Comparison of ENCODE assay signal across 17 mouse cellular contexts in genomic region chr13:98687931-98688330, GRCm38 (mm10). TPM values are rescaled to one million over a fixed set of nuclear protein-coding genes. Genes with fewer than 3 reads are reported as not detected.
DNase-seq lines count a peak whose midpoint lies in the region; ATAC-seq lines count a peak whose summit lies in the region.
"Had no signal": no experiment of that assay in that cellular context is flagged by ENCODE, and none has a peak within 500 bp of the region (broad histone marks: within the 10 kb centered on the region; RNA-seq: fewer than 3 reads in every experiment).

No protein-coding gene starts in this region.

- H3K4me3 ChIP-seq in hindbrain, embryonic 16.5 days (ENCODE audit: low read length), result no peak overlapping the region
- no peak overlapping the region for H3K4me3 ChIP-seq in midbrain, embryonic 16.5 days (ENCODE audit: low read depth, low read length)
- H3K4me3 ChIP-seq: embryonic facial prominence, embryonic 12.5 days; heart, adult 2 months had no signal

- DNase-seq in frontal cortex, postnatal 36 days (ENCODE audit: low spot score in 2 of 2), result peak; percentile 31
- DNase-seq in frontal cortex, postnatal 10 days (ENCODE audit: low spot score in 2 of 2), result no peak
- peak; percentile 70 for DNase-seq in brain, adult 2 months (ENCODE audit: low read depth, low spot score)
- no peak for DNase-seq in Muller cell, postnatal 12 days (ENCODE audit: inconsistent ontology term)
- DNase-seq in urinary bladder, adult 2 months (ENCODE audit: low spot score), result no peak
- no peak for DNase-seq in natural killer cell, adult 2 months (ENCODE audit: low spot score in 2 of 2)
- DNase-seq: adrenal gland, adult 2 months; cerebellum, adult 18-20 months had no signal

- H3K36me3 ChIP-seq in hindbrain, embryonic 16.5 days (ENCODE audit: control insufficient read depth, insufficient read depth, low read length), result no peaks in the 10 kb centered on the region
- no peaks in the 10 kb centered on the region for H3K36me3 ChIP-seq in midbrain, embryonic 16.5 days (ENCODE audit: control insufficient read depth, insufficient read depth, low read length)
- H3K36me3 ChIP-seq: embryonic facial prominence, embryonic 12.5 days had no signal

- WGBS in hindbrain, embryonic 16.5 days, result 36% methylated on average over 9 of the region's 9 CpGs
- 32% methylated on average over 9 of the region's 9 CpGs for WGBS in midbrain, embryonic 16.5 days

- H3K9ac ChIP-seq in hindbrain, embryonic 16.5 days (ENCODE audit: low read depth, low read length), result no peak overlapping the region
- H3K9ac ChIP-seq in midbrain, embryonic 16.5 days (ENCODE audit: low read depth, low read length), result no peak overlapping the region
- H3K9ac ChIP-seq: embryonic facial prominence, embryonic 12.5 days had no signal

- ATAC-seq in hindbrain, embryonic 16.5 days, result peak; percentile 68
- peak; percentile 66; the same call in 1 of the 2 replicates for ATAC-seq in midbrain, embryonic 16.5 days
- ATAC-seq: forebrain, embryonic 16.5 days had no signal

- H3K4me2 ChIP-seq in hindbrain, embryonic 16.5 days (ENCODE audit: low read length), result no peak overlapping the region
- no peak overlapping the region for H3K4me2 ChIP-seq in midbrain, embryonic 16.5 days (ENCODE audit: low read length)
- H3K4me2 ChIP-seq: embryonic facial prominence, embryonic 12.5 days had no signal

- H3K27me3 ChIP-seq in hindbrain, embryonic 16.5 days (replicated peaks; ENCODE audit: control insufficient read depth, insufficient read depth, low read length), result no peaks in the 10 kb centered on the region
- H3K27me3 ChIP-seq in midbrain, embryonic 16.5 days (ENCODE audit: control insufficient read depth, insufficient read depth, low read depth, low read length), result no peaks in the 10 kb centered on the region

- H3K27ac ChIP-seq in hindbrain, embryonic 16.5 days (ENCODE audit: low read depth, low read length), result no peak overlapping the region
- no peak overlapping the region for H3K27ac ChIP-seq in midbrain, embryonic 16.5 days (ENCODE audit: low read length)
- H3K27ac ChIP-seq: embryonic facial prominence, embryonic 12.5 days; heart, adult 2 months had no signal

- no peaks in the 10 kb centered on the region for H3K9me3 ChIP-seq in hindbrain, embryonic 16.5 days (ENCODE audit: control insufficient read depth, low read length)
- H3K9me3 ChIP-seq in midbrain, embryonic 16.5 days (replicated peaks; ENCODE audit: control insufficient read depth, low read length, poor library complexity, severe bottlenecking), result no peaks in the 10 kb centered on the region
- H3K9me3 ChIP-seq: embryonic facial prominence, embryonic 12.5 days had no signal

- peaks cover 2% of the 10 kb centered on the region; the same call in 1 of the 2 replicates for H3K4me1 ChIP-seq in hindbrain, embryonic 16.5 days (ENCODE audit: control insufficient read depth, insufficient read depth, low read depth, low read length)
- H3K4me1 ChIP-seq in midbrain, embryonic 16.5 days (ENCODE audit: control insufficient read depth, insufficient read depth, low read length), result peaks cover 2% of the 10 kb centered on the region; the same call in 1 of the 2 replicates
- H3K4me1 ChIP-seq: embryonic facial prominence, embryonic 12.5 days had no signal

RNA-seq across cellular contexts. Expression of gene Tmem171, which starts 6.7 kb away (rescaled TPM):
- polyA plus RNA-seq in hindbrain, embryonic 16.5 days (2015; fragmentation: Nextera tagmentation; extraction: Ambion mirVana), result 0.26 TPM in 1 of 2 replicates, not detected in the other
- polyA plus RNA-seq in midbrain, embryonic 16.5 days (2015; fragmentation: Nextera tagmentation; extraction: Ambion mirVana), result not detected in 2 replicates
- polyA plus RNA-seq in urinary bladder, adult 2 months (2012; rRNA removed), result 0.10 and 0.14 TPM in 2 replicates
- polyA plus RNA-seq: embryonic facial prominence, embryonic 12.5 days; forebrain, embryonic 16.5 days had no signal

RNA-seq across cellular contexts. Expression of gene Tmem174, which starts 50.7 kb away (rescaled TPM):
- polyA plus RNA-seq in hindbrain, embryonic 16.5 days (2015; fragmentation: Nextera tagmentation; extraction: Ambion mirVana), result 0.06 TPM in 1 of 2 replicates, not detected in the other
- not detected in 2 replicates for polyA plus RNA-seq in midbrain, embryonic 16.5 days (2015; fragmentation: Nextera tagmentation; extraction: Ambion mirVana)
- 0.03 TPM in 1 of 2 replicates, not detected in the other for polyA plus RNA-seq in urinary bladder, adult 2 months (2012; rRNA removed)
- polyA plus RNA-seq: adrenal gland, adult 2 months; C2C12; embryonic facial prominence, embryonic 12.5 days; forebrain, embryonic 16.5 days; heart, adult 2 months; limb, embryonic 14.5 days; lung, embryonic 16.5 days; thymus, postnatal 0 days had no signal

Comparison
In these comparisons a context has a peak if more than half of its experiments do, and no peak if none do; other contexts are left out.
1. DNase-seq: peak in frontal cortex, postnatal 36 days (2 of 2) and brain, adult 2 months (single experiment); none in frontal cortex, postnatal 10 days (0 of 2), Muller cell, postnatal 12 days (single experiment), urinary bladder, adult 2 months (single experiment) and natural killer cell, adult 2 months (0 of 2).